Mouse (Mus musculus) MEL (cell line): ENCODE results near the gene Foxg1.

Experiments
- CTCF ChIP-seq, 3 experiments: IDR thresholded peaks in 2 of 3; conservative IDR thresholded peaks in 1 of 3; 2 replicates each; pipeline ENCODE4 v1.5.1; 2011 to 2012; ENCODE audit warnings: low read length in 3 of 3, low read depth in 2 of 3, mild to moderate bottlenecking in 2 of 3, improper control_type of control experiment in 1 of 3, inconsistent platforms in 1 of 3, mixed read lengths in 1 of 3, moderate library complexity in 1 of 3; ENCODE audit not compliant: control insufficient read depth in 1 of 3, insufficient read depth in 1 of 3, poor library complexity in 1 of 3, severe bottlenecking in 1 of 3
- JUND ChIP-seq: IDR thresholded peaks from 2 replicates; pipeline ENCODE4 v1.6.1; 2011; ENCODE audit warnings: low read depth, mild to moderate bottlenecking, improper control_type of control experiment, low read length

DNA sequence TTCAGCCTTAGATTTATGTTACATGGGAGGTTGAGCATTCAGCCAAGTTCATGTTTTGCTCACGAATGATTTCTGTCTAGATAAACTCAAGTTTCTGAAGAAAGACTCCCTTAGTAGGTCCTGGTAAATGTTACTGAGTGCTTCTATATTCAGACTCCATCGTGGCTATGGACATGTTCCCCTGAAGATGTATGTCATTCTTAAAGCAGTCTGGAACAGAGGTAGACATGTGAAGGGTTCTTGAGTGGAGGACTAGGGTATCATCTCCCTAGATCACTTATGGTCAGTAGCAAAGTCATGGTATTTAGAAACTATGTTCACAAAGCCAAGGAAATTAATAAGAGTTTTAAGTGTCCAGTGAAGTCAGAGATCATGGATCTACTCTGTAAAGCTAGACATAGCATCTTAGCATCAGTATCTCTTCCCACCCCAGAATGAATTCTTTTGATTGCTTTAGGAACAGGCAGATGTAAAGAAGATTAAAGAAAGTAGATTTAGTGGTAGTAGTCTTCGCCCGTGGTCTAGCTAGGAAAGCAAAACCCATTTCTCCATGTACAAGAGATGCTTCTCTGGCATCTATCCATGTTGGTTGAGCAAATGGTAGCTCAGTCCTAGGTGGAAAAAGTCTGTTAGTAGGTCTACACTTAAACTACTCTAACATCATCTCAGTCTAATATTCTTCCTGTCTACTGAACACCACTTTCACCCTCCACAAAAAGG lies 15.1 kb downstream of the Foxg1 start:
- TF ChIP-seq JUND (no peak), CTCF (IDR thresholded peaks at IDR 0.05 in 2 of 3, conservative IDR thresholded peaks at IDR 0.05 in 1 of 3; ENCODE audit: control insufficient read depth in 1 of 3, insufficient read depth in 1 of 3, low read depth in 2 of 3, low read length in 3 of 3, poor library complexity in 1 of 3, severe bottlenecking in 1 of 3) (no peak)
